Mouse (Mus musculus) brain, embryonic 14.5 days (tissue): ENCODE data around the gene Gm9999.

Experiments used
- CTCF ChIP-seq: fragments of 200-500 bp; IDR thresholded peaks from 2 replicates; pipeline ENCODE4 v1.5.1; 2012; ENCODE audit warnings: inconsistent platforms, mild to moderate bottlenecking, moderate library complexity, borderline replicate concordance; ENCODE audit not compliant: insufficient read depth, insufficient read length; ENCODE audit errors: extremely low read depth
- POLR2A ChIP-seq: fragments of 200-500 bp; IDR thresholded peaks from 2 replicates; pipeline ENCODE4 v1.6.1; 2012; ENCODE audit warnings: mild to moderate bottlenecking, inconsistent platforms, borderline replicate concordance; ENCODE audit not compliant: poor library complexity, insufficient read depth, insufficient read length, severe bottlenecking; ENCODE audit errors: extremely low read depth

GRCm38 (mm10) chr7:47020956-47021355 is 37.6 kb downstream of the Gm9999 start:
- TF ChIP-seq POLR2A: no peak
- TF ChIP-seq CTCF: no peak
